Mouse (Mus musculus): ENCODE data around the gene Rad9b.
A peak's percentile ranks its signal among the peaks of the same experiment; 100 is the strongest.

DNA sequence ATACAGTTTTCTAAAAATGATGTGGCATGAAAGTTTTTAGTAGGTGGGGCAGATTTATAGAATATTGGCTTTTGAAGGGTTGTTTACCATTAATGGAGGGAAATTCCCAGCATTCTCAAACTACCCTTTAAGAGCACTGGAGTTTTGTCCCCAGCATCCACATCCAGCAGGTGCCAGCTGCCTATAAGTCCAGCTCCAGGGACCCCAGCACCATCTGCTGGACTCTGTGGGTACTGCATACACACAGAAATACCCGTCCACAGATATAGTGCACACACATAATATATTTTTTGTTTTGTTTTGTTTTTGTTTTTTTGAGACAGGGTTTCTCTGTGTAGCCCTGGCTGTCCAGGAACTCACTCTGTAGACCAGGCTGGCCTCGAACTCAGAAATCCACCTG lies 39.9 kb upstream of the Rad9b start:
- TF ChIP-seq CTCF (IDR thresholded peaks at IDR 0.05; ENCODE audit: insufficient read depth, low read length), result peak; percentile 81
- TF ChIP-seq POLR2A (IDR thresholded peaks at IDR 0.05; ENCODE audit: borderline replicate concordance, extremely low read depth, low read depth, low read length), result no peak
